23 mouse cellular contexts compared by ENCODE assay signal in genomic region chr19:38249627-38250026, GRCm38 (mm10). TPM values are rescaled to one million over a fixed set of nuclear protein-coding genes. Genes with fewer than 3 reads are reported as not detected.
"Had no signal": no experiment of that assay in that cellular context is flagged by ENCODE, and none has a peak within 500 bp of the region (broad histone marks: within the 10 kb centered on the region; RNA-seq: fewer than 3 reads in every experiment).

No protein-coding gene starts in this region.

- H3K27me3 ChIP-seq: liver, embryonic 13.5 days; midbrain, embryonic 12.5 days; neural tube, embryonic 13.5 days; stomach, embryonic 15.5 days had no signal

- H3K27ac ChIP-seq: left cerebral cortex, adult 2 months; liver, embryonic 13.5 days; midbrain, embryonic 12.5 days; neural tube, embryonic 13.5 days; stomach, embryonic 15.5 days had no signal

- H3K4me3 ChIP-seq: left cerebral cortex, adult 2 months; liver, embryonic 13.5 days; midbrain, embryonic 12.5 days; myocyte; neural tube, embryonic 13.5 days; stomach, embryonic 15.5 days had no signal

- H3K9ac ChIP-seq: liver, embryonic 13.5 days; midbrain, embryonic 12.5 days; neural tube, embryonic 13.5 days; stomach, embryonic 15.5 days had no signal

- H3K4me2 ChIP-seq: liver, embryonic 13.5 days; midbrain, embryonic 12.5 days; neural tube, embryonic 13.5 days; stomach, embryonic 15.5 days had no signal

- H3K4me1 ChIP-seq: liver, embryonic 13.5 days had no signal

- ATAC-seq: midbrain, embryonic 16.5 days had no signal

- H3K36me3 ChIP-seq: liver, embryonic 13.5 days; midbrain, embryonic 12.5 days; neural tube, embryonic 13.5 days; stomach, embryonic 15.5 days had no signal

- H3K9me3 ChIP-seq: liver, embryonic 13.5 days; midbrain, embryonic 12.5 days; neural tube, embryonic 13.5 days; stomach, embryonic 15.5 days had no signal

- DNase-seq: kidney, adult 18-20 months; kidney, adult 9 months; kidney, postnatal 14 days; kidney, postnatal 4 days; liver, embryonic 13.5 days; lung, adult 2 months; lung, postnatal 14 days; lung, postnatal 4 days; retina, postnatal 1 day; right cerebral cortex, postnatal 25 days; spleen, adult 18-20 months; thymus, postnatal 36 days had no signal

RNA-seq across cellular contexts. Expression of gene Lgi1, which starts 14.7 kb away (rescaled TPM):
- total RNA-seq: liver, adult 2 months; megakaryocyte-erythroid progenitor cell, adult 5-6 weeks; monocyte, adult 5-6 weeks; neutrophil, adult 5-6 weeks had no signal
- polyA plus RNA-seq: liver, adult 2 months; myocyte; thymus, postnatal 0 days had no signal
